Mouse (Mus musculus) ES-Bruce4 (cell line): ENCODE measurements at regions not wholly inside any gene's neighbourhood (a gene's known extent, or its start where the extent isn't known, plus 50 kb on each side); places are given as distances from the start of the nearest gene placed in this dataset.

Source experiments
- CTCF ChIP-seq: IDR thresholded peaks from one replicate; pipeline ENCODE4 v1.8.1; 2011; ENCODE audit warnings: low read depth, low read length
- POLR2A ChIP-seq: IDR thresholded peaks from one replicate; pipeline ENCODE4 v1.8.1; 2011; ENCODE audit warnings: low read length; ENCODE audit not compliant: insufficient read depth

DNA sequence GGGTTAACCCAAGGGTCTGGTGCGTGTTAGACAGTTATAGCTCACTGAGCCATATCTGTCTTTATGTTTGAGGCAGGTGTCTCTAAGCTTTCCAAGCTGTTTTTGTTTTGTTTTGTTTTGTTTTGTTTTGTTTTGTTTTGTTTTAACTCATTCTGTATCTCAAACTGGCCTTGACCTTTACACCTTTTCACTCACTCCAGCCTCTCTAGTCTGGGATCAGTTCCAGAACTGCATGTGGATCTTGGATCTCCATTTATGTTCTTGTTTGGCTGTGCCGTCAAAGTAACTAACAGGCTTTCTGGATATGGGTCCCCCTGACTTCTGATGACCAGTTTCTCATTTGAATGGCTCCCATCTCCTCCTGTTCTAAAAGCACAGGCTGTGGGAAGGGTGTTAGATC lies 197.7 kb downstream of the Gm5447 start:
- no peak for TF ChIP-seq CTCF
- TF ChIP-seq POLR2A, result no peak
